Mouse (Mus musculus): ENCODE results near the gene Flt3l. TPM values are rescaled to one million over a fixed set of nuclear protein-coding genes. Genes with fewer than 3 reads are reported as not detected.
A peak's percentile ranks its signal among the peaks of the same experiment; 100 is the strongest.
"Not testable (repeated sequence)": the region's sequence is repeated elsewhere in the genome, so short reads cannot be mapped to it uniquely, and the experiment has no call there.

The Flt3l gene
- total RNA-seq, 4 experiments from 2014 or later, result 0.94 to 2.7 (median 2.3) TPM

- no peak for DNase-seq (ENCODE audit: low spot score in 2 of 2)
These were observed 11.1 kb downstream of the Flt3l start for GRCm38 (mm10) chr7:45125144-45125600.

GRCm38 (mm10) chr7:45124224-45125143 is 11.7 kb downstream of the Flt3l start, which contains the start of gene Rps11:
Rps11 (minus strand) TSS chr7:45124439.
- DNase-seq (ENCODE audit: low spot score in 2 of 2), result peak; percentile 97 to 99

GRCm38 (mm10) chr7:45123186-45123570 is 13.1 kb downstream of the Flt3l start:
- no peak for DNase-seq (ENCODE audit: low spot score in 2 of 2)

GRCm38 (mm10) chr7:45122561-45123185 is 13.6 kb downstream of the Flt3l start:
- no peak for DNase-seq (ENCODE audit: low spot score in 2 of 2)

GRCm38 (mm10) chr7:45121966-45122365 is 14.3 kb downstream of the Flt3l start:
- DNase-seq (ENCODE audit: low spot score in 2 of 2), result no peak

GRCm38 (mm10) chr7:45121404-45121803 is 14.8 kb downstream of the Flt3l start:
- no peak for DNase-seq (ENCODE audit: low spot score in 2 of 2)

GRCm38 (mm10) chr7:45119780-45120709 is 16.2 kb downstream of the Flt3l start:
- DNase-seq (ENCODE audit: low spot score in 2 of 2), result no peak

- DNase-seq (ENCODE audit: low spot score in 2 of 2), result no peak
These were observed 17.9 kb downstream of the Flt3l start for GRCm38 (mm10) chr7:45118336-45118735.

- no peak for DNase-seq (ENCODE audit: low spot score in 2 of 2)
These were observed 18.7 kb downstream of the Flt3l start for GRCm38 (mm10) chr7:45117566-45117965.

GRCm38 (mm10) chr7:45113476-45113875 is 22.8 kb downstream of the Flt3l start:
- DNase-seq (ENCODE audit: low spot score in 2 of 2), result no peak

- DNase-seq (ENCODE audit: low spot score in 2 of 2), result no peak
These were observed 23.7 kb downstream of the Flt3l start for GRCm38 (mm10) chr7:45112529-45112928.

- no peak for DNase-seq (ENCODE audit: low spot score in 2 of 2)
These were observed 24.3 kb downstream of the Flt3l start for GRCm38 (mm10) chr7:45111940-45112339.

GRCm38 (mm10) chr7:45110089-45110488 is 26.1 kb downstream of the Flt3l start:
- DNase-seq (ENCODE audit: low spot score in 2 of 2), result not testable (repeated sequence)

GRCm38 (mm10) chr7:45107052-45107645 is 29.1 kb downstream of the Flt3l start:
- no peak for DNase-seq (ENCODE audit: low spot score in 2 of 2)

- no peak for DNase-seq (ENCODE audit: low spot score in 2 of 2)
These were observed 29.8 kb downstream of the Flt3l start for GRCm38 (mm10) chr7:45106441-45106840.

- no peak for DNase-seq (ENCODE audit: low spot score in 2 of 2)
These were observed 30.7 kb downstream of the Flt3l start for GRCm38 (mm10) chr7:45105491-45105890.

- DNase-seq (ENCODE audit: low spot score in 2 of 2), result no peak
These were observed 31.3 kb downstream of the Flt3l start for GRCm38 (mm10) chr7:45104941-45105340.

- DNase-seq (ENCODE audit: low spot score in 2 of 2), result peak; percentile 94 to 96
These were observed 32.5 kb downstream of the Flt3l start, which contains the start of gene Fcgrt for GRCm38 (mm10) chr7:45103652-45104180. Fcgrt (minus strand) TSS chr7:45103851.

- DNase-seq (ENCODE audit: low spot score in 2 of 2), result no peak
These were observed 33.2 kb downstream of the Flt3l start for GRCm38 (mm10) chr7:45102940-45103585.

- no peak for DNase-seq (ENCODE audit: low spot score in 2 of 2)
These were observed 33.8 kb downstream of the Flt3l start for GRCm38 (mm10) chr7:45102441-45102840.
